Mouse (Mus musculus): ENCODE measurements around the gene P2rx7.
"Not testable (repeated sequence)": the region's sequence is repeated elsewhere in the genome, so short reads cannot be mapped to it uniquely, and the experiment has no call there.

The P2rx7 gene

GRCm38 (mm10) chr5:122647256-122647924 is 3.7 kb downstream of the P2rx7 start:
- DNase-seq: no peak

- DNase-seq: not testable (repeated sequence)
Observed at GRCm38 (mm10) chr5:122647952-122648374, 4.3 kb downstream of the P2rx7 start.

GRCm38 (mm10) chr5:122649264-122649663 is 5.6 kb downstream of the P2rx7 start:
- peak in 1 of 2 experiments; percentile 32 for DNase-seq

DNA sequence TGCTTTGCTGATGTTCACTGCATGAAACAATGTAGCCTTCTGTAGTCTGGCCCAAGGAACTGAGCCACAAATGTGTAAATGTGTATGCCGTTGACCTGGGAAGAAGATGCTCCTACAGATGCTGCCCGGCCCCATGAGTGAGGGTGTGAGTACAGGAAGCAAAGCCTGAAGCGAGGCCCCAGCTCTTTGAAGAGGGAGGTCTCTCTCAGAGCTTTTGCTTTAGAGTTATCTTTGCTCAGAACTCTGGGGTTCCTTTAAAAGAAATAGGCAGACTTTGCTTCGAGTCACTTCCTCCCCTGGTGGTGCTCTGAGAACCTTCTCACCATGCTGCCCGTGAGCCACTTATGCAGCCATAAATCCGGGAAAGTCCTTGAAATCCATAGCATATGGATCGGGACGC is 6.4 kb downstream of the P2rx7 start:
- DNase-seq: no peak

DNA sequence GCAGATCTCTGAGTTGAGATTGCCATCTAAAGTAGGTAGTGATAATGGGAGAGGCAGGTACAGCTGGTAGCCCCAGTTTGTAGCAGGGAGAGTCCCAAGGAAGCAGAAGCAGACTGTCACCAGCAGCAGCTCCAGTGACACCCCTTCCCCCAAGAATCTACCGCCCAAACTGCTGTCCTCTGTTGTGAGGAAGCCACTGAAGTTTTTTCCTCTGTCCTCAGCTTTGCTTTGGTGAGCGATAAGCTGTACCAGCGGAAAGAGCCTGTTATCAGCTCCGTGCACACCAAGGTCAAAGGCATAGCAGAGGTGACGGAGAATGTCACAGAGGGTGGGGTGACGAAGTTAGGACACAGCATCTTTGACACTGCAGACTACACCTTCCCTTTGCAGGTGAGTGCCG is 8.8 kb downstream of the P2rx7 start:
- no peak for DNase-seq

DNA sequence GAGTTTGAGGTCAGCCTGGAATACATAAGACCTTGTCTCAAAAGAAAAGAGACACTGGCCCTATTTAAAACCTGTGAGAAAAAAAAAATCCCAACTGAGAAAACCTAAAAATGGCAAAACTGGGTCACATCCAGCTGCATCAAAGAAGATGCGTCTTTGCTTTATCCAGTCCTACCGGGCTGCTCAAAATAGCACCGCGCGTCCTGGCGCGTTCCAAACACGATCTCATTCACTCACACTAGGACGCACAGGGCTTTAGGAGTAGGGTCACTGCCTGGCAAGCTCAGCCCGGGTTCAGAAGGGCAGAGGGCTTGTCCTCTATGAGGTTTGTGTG is 9.4 kb downstream of the P2rx7 start:
- DNase-seq: no peak

- no peak for DNase-seq
Observed at GRCm38 (mm10) chr5:122653446-122654267, 9.9 kb downstream of the P2rx7 start.

DNA sequence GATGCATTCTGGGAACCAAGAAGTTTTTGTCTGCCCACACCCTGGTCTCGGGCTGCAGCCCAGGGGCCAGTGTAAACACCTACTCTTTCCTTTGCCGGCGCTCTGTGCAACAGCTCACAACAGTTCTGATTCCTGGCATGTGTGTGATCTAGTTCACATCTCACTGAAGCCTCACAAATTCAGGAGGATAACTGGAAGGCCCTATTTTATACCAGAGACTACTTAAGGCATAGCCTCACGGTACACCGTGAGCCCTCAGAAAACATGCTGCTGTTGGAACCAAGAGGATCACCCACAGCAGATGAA is 10.5 kb downstream of the P2rx7 start:
- DNase-seq: peak in 1 of 2 experiments; percentile 36

DNA sequence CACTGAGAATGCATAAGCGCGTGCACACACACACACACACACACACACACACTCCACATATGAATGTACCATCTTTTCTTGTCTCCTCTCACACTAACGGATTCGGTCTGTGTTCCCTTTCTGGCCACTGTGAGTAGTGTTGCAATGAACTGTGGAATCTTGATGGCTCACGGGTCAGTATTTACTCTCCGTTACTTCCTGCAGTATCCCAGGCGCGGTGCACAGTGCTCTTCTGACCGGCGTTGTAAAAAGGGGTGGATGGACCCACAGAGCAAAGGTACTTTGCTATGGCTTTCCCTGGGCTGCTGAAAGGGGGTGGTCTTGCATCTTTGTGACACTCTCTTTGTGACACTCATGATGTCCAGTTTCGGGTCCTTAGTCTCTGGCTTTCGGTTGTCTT is 13.1 kb downstream of the P2rx7 start:
- DNase-seq: no peak

GRCm38 (mm10) chr5:122662501-122662900 is 18.8 kb downstream of the P2rx7 start:
- DNase-seq: no peak

DNA sequence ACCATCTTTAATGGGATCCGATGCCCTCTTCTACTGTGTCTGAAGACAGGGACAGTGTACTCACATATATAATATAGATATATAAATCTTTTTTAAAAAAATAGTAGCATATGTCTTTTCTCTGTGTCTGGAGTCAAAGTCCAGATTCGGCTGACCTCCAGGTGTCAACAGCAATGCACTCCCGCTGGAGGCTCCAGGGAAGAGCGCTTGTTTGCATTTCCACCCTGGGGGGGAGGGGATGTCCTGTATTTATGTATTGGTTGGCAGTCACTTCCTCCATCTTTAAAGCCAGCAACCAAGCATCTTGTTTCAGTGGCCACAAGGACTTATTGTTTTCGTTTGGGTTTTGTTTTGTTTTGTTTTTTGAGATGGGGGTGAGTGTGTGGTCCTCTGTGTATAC is 21.3 kb downstream of the P2rx7 start:
- DNase-seq: no peak

GRCm38 (mm10) chr5:122668981-122669897 is 25.5 kb downstream of the P2rx7 start:
- DNase-seq: no peak

- not testable (repeated sequence) for DNase-seq
Observed at GRCm38 (mm10) chr5:122671641-122672040, 27.9 kb downstream of the P2rx7 start.

- DNase-seq: no peak
Observed at GRCm38 (mm10) chr5:122672298-122672697, 28.6 kb downstream of the P2rx7 start.

DNA sequence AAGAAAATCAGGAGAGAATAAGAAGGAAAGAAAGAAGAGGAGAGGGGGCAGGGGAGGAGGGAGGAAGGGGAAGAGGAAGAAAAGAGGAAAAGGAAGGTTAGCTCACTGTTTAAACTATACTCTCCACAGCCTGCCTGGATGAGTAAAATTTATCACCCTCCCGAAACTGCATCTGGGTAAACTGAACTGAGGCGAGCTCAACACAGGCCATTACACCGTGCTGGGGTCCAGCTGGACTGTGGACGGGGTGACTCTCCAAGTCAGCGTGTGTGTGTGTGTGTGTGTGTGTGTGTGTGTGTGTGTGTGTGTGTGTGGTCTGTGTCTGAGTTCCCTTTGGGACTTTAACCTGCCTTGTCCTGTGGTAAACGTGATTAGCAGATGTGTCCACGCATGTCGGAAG is 32.3 kb downstream of the P2rx7 start:
- no peak for DNase-seq

DNA sequence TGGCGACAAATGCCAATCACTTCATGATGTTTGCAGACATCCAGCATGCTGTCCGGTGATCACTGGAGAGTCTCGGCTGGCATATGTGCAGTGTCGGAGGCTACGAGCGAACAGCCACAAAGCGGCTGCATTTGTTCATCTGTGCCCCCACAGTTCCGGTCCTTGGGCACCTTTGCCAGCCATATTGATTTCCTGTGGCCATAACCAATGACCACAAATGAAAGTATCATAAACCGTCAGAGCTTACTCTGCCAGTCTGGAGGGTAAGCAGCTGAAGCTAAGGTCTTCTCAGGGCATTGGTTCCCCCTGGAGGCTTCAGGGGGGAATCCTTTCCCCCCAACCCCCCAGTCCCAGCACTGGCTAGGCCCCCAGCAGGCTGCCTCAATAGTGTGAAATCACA is 34.3 kb downstream of the P2rx7 start:
- DNase-seq: no peak

- no peak for DNase-seq
Observed at GRCm38 (mm10) chr5:122679881-122680280, 36.2 kb downstream of the P2rx7 start.

- no peak for DNase-seq
Observed at GRCm38 (mm10) chr5:122681276-122681675, 37.6 kb downstream of the P2rx7 start.

DNA sequence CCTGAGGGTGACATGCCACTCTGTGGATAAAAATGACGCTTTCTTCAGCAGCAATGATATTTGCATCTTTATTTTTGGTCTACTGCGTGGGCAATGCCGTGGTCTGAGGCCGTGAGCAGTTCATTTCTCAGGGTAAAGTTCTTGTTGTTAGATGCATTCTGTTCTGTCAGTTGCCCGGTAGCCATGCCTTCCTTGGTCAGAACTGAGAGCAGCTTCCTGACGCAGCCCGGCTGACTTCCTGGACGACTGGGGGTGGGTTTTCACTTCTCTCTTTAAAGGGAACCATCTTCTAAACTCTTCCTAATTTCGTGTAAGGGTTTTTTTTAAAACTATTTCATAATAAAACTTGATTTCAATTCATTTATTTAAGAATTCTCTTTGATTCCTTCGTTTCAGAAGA is 40.2 kb downstream of the P2rx7 start:
- DNase-seq: no peak

- no peak for DNase-seq
Observed at GRCm38 (mm10) chr5:122687391-122687790, 43.7 kb downstream of the P2rx7 start.

GRCm38 (mm10) chr5:122689153-122689552 is 45.4 kb downstream of the P2rx7 start:
- no peak for DNase-seq

DNA sequence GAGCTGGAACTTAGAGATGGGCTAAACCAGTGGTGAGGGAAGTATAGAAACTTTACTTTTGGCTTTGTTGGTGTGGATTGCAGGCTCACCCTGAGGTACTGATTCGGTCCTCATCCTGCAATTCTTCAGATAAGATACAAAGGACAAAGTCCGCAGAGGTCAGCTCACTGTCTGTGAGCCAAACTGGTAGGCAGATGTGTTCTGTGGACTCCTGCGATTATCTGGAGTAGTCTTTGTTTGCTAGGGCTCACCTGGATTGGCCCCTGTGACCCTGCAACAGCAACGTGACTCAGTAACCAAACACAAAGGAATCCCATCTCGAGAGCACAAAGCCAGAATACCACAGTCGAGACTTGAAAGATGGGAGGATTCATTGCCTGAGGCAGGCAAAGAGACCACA is 46.8 kb downstream of the P2rx7 start:
- no peak for DNase-seq

DNA sequence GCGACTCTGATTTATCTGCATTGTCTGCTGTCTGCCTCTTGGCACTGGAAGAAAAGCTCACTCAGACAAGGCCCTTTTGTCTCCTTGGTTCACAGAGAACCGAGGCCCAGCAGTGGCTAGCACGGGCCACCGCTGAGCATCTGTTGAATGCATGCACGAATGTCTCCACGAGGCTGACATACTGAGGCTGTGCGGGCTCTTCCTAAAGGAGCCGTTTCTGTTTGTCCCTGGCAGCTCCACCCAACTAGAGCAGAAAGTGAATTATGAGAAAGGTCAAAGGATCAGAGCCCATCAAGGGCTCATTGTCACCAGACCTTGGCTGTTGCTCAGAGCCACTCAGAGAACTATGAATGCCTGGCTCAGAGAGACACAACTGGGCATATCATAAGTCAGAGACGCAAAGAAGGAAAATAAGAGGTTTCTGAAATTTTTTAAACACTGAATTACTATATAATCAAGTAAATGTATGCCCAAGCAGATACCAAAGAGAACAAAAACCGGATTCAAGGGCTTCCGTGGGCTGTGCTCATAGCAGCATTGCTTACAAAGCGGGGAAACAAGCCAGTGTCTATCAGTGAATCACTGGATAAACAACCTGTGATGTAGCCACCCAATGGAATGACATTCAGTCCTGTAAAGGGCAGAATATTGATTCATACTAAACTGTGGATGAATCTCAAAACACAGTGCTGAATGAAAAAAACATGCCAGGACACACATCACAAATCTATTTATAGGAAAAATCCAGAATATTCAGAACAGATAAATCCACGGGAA is 49.9 kb downstream of the P2rx7 start:
- DNase-seq: peak in 1 of 2 experiments; percentile 52

Measured in lung, adult 18-20 months (tissue).